Mouse (Mus musculus): ENCODE results near the gene E130218I03Rik. TPM values are rescaled to one million over a fixed set of nuclear protein-coding genes. Genes with fewer than 3 reads are reported as not detected.

The E130218I03Rik gene
- total and polyA plus RNA-seq, 2 experiments = not detected

- TF ChIP-seq POLR2A (IDR thresholded peaks at IDR 0.05; ENCODE audit: extremely low read depth, insufficient read depth, low read length) = no peak
- no peak for TF ChIP-seq CTCF (IDR thresholded peaks at IDR 0.05; ENCODE audit: low read depth, low read length)
- no peak within 1 kb of the TSS for H3K9ac ChIP-seq (ENCODE audit: low read depth, low read length)
- no peak within 1 kb of the TSS; the same call in 1 of the 2 replicates for H3K27ac ChIP-seq (replicated peaks; ENCODE audit: insufficient read depth, low read depth, low read length)
- WGBS = 4% methylated on average over 18 of the region's 18 CpGs
- DNase-seq (ENCODE audit: extremely low read depth, low read depth, low spot score) = peak; percentile 79
- H3K36me3 ChIP-seq (ENCODE audit: control insufficient read depth, insufficient read depth, low read length) = no peaks in the 10 kb centered on the region
- H3K4me3 ChIP-seq (ENCODE audit: insufficient read depth, low read depth, low read length) = no peak within 1 kb of the TSS
- H3K79me2 ChIP-seq (ENCODE audit: control insufficient read depth, insufficient read depth, low read length) = no peaks in the 10 kb centered on the region
- peaks cover 4% of the 10 kb centered on the region for H3K4me1 ChIP-seq (ENCODE audit: control insufficient read depth, insufficient read depth, low read length)
- H3K27me3 ChIP-seq (ENCODE audit: control insufficient read depth, insufficient read depth, low read length) = no peaks in the 10 kb centered on the region
Observed at GRCm38 (mm10) chr4:134238279-134238651, 5.2 kb upstream of the E130218I03Rik start, which contains the start of gene Cnksr1. Gene Cnksr1, minus strand, starts transcription at chr4:134238399.

- no peak overlapping the region; the same call in 1 of the 2 replicates for H3K27ac ChIP-seq (replicated peaks; ENCODE audit: insufficient read depth, low read depth, low read length)
- TF ChIP-seq CTCF (IDR thresholded peaks at IDR 0.05; ENCODE audit: low read depth, low read length) (no peak), POLR2A (IDR thresholded peaks at IDR 0.05; ENCODE audit: extremely low read depth, insufficient read depth, low read length) (no peak)
- H3K79me2 ChIP-seq (ENCODE audit: control insufficient read depth, insufficient read depth, low read length) = no peaks in the 10 kb centered on the region
- DNase-seq (ENCODE audit: extremely low read depth, low read depth, low spot score) = no peak
- no peaks in the 10 kb centered on the region for H3K27me3 ChIP-seq (ENCODE audit: control insufficient read depth, insufficient read depth, low read length)
- H3K9ac ChIP-seq (ENCODE audit: low read depth, low read length) = no peak overlapping the region
- H3K36me3 ChIP-seq (ENCODE audit: control insufficient read depth, insufficient read depth, low read length) = no peaks in the 10 kb centered on the region
- H3K4me1 ChIP-seq (ENCODE audit: control insufficient read depth, insufficient read depth, low read length) = peaks cover 4% of the 10 kb centered on the region
- no peak overlapping the region for H3K4me3 ChIP-seq (ENCODE audit: insufficient read depth, low read depth, low read length)
- WGBS = 7% methylated on average over 10 of the region's 10 CpGs
Observed at GRCm38 (mm10) chr4:134238686-134239085, 4.8 kb upstream of the E130218I03Rik start.

DNA sequence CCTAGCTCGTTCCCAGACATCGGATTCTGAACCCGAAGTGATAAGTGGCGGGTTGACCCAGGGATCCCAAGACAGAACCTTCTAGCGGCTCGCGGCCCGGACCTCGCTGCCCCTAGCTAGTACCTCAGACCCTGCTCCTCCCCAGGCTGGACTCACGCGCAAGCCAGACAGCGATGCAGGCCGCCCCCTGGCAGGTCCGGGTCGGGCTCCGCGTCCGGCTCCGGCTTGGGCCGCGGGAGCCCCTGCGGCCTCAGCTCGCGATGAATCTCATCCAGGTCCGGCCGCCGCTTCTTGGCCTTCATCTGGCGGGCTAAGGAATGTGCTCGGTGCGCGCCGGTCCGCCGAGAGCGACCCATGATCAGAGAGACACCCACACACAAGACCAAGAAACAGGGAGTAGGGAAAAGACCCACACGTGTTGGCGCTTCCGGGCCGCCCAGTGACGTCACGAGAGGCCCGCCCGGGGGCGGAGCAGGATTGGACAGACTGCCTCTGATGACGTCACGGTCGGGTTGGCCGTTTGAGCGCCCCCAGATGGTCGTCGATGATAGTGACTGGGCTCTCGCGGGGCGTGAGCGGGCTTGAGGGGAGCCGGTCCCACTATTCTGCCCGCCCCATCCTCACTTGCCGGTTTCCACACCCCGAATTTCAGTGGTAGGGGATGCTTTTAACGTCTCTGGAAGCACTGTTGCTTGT is 1.8 kb downstream of the E130218I03Rik start, which contains the start of gene Zfp593:
Gene Zfp593, minus strand, starts transcription at position 445 of the 696 bp plus-strand sequence.
- no peak within 1 kb of the TSS for H3K27ac ChIP-seq (replicated peaks; ENCODE audit: insufficient read depth, low read depth, low read length)
- H3K4me3 ChIP-seq (ENCODE audit: insufficient read depth, low read depth, low read length) = peak within 1 kb of the TSS; percentile 85
- peak within 1 kb of the TSS; percentile 82 for H3K9ac ChIP-seq (ENCODE audit: low read depth, low read length)
- TF ChIP-seq POLR2A (IDR thresholded peaks at IDR 0.05; ENCODE audit: extremely low read depth, insufficient read depth, low read length) = no peak
- peak; percentile 84 for TF ChIP-seq CTCF (IDR thresholded peaks at IDR 0.05; ENCODE audit: low read depth, low read length)
- no peaks in the 10 kb centered on the region for H3K4me1 ChIP-seq (ENCODE audit: control insufficient read depth, insufficient read depth, low read length)
- no peaks in the 10 kb centered on the region for H3K36me3 ChIP-seq (ENCODE audit: control insufficient read depth, insufficient read depth, low read length)
- DNase-seq (ENCODE audit: extremely low read depth, low read depth, low spot score) = peak; percentile 55
- under 1% methylated on average over 60 of the region's 60 CpGs for WGBS
- H3K27me3 ChIP-seq (ENCODE audit: control insufficient read depth, insufficient read depth, low read length) = no peaks in the 10 kb centered on the region; the same call in 1 of the 2 replicates
- H3K79me2 ChIP-seq (ENCODE audit: control insufficient read depth, insufficient read depth, low read length) = no peaks in the 10 kb centered on the region

GRCm38 (mm10) chr4:134246256-134246655 is 2.8 kb downstream of the E130218I03Rik start:
- DNase-seq (ENCODE audit: extremely low read depth, low read depth, low spot score) = no peak
- Histone ChIP-seq H3K4me3 (ENCODE audit: insufficient read depth, low read depth, low read length) (no peak overlapping the region), H3K36me3 (ENCODE audit: control insufficient read depth, insufficient read depth, low read length) (no peaks in the 10 kb centered on the region), H3K27ac (replicated peaks; ENCODE audit: insufficient read depth, low read depth, low read length) (no peak overlapping the region), H3K9ac (ENCODE audit: low read depth, low read length) (no peak overlapping the region), H3K79me2 (ENCODE audit: control insufficient read depth, insufficient read depth, low read length) (no peaks in the 10 kb centered on the region), H3K27me3 (ENCODE audit: control insufficient read depth, insufficient read depth, low read length) (peaks cover 6% of the 10 kb centered on the region), H3K4me1 (ENCODE audit: control insufficient read depth, insufficient read depth, low read length) (no peaks in the 10 kb centered on the region)
- TF ChIP-seq CTCF (IDR thresholded peaks at IDR 0.05; ENCODE audit: low read depth, low read length) (no peak), POLR2A (IDR thresholded peaks at IDR 0.05; ENCODE audit: extremely low read depth, insufficient read depth, low read length) (no peak)
- 67% methylated on average over 4 of the region's 4 CpGs for WGBS

DNA sequence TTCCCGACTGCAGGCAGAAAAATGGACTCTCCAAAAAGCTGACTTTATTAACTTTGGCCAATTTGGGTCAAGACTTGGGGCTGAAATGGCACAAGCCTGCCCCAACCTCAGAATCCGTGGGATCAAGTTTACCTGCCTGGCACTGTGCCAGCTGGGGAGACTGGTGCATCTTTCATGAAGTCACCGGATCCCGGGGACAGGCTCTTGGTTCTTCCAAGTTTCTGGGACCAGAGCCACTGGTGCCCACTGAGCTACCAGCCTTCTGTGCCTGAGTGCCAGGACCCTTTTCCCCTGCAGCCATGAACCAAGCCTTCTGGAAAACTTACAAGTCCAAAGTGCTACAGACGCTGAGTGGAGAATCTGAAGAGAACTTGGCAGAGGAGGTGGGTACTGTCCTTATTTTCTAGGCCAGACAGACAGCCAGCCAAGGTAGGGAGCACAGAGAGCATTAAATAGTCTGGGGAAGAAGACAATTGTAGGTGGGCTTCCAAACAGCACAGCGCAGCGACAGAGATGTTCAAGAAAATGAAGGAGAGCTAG is 3.3 kb downstream of the E130218I03Rik start, which contains the start of gene Gm30191:
Gene Gm30191, plus strand, starts transcription at position 217 of the 540 bp plus-strand sequence.
- Histone ChIP-seq H3K79me2 (ENCODE audit: control insufficient read depth, insufficient read depth, low read length) (no peaks in the 10 kb centered on the region), H3K9ac (ENCODE audit: low read depth, low read length) (no peak within 1 kb of the TSS)
- WGBS = 71% methylated on average over 7 of the region's 7 CpGs

More for the DNA sequence above, 3.3 kb downstream of the E130218I03Rik start, which contains the start of gene Gm30191:
- no peaks in the 10 kb centered on the region for H3K4me1 ChIP-seq (ENCODE audit: control insufficient read depth, insufficient read depth, low read length)
- H3K27me3 ChIP-seq (ENCODE audit: control insufficient read depth, insufficient read depth, low read length) = peaks cover 11% of the 10 kb centered on the region
- no peak for DNase-seq (ENCODE audit: extremely low read depth, low read depth, low spot score)
- no peak within 1 kb of the TSS for H3K27ac ChIP-seq (replicated peaks; ENCODE audit: insufficient read depth, low read depth, low read length)
- H3K4me3 ChIP-seq (ENCODE audit: insufficient read depth, low read depth, low read length) = no peak within 1 kb of the TSS
- H3K36me3 ChIP-seq (ENCODE audit: control insufficient read depth, insufficient read depth, low read length) = no peaks in the 10 kb centered on the region
- TF ChIP-seq CTCF (IDR thresholded peaks at IDR 0.05; ENCODE audit: low read depth, low read length) (no peak), POLR2A (IDR thresholded peaks at IDR 0.05; ENCODE audit: extremely low read depth, insufficient read depth, low read length) (no peak)
